Comparison of ENCODE assay signal across 8 mouse cellular contexts in the genomic region with DNA sequence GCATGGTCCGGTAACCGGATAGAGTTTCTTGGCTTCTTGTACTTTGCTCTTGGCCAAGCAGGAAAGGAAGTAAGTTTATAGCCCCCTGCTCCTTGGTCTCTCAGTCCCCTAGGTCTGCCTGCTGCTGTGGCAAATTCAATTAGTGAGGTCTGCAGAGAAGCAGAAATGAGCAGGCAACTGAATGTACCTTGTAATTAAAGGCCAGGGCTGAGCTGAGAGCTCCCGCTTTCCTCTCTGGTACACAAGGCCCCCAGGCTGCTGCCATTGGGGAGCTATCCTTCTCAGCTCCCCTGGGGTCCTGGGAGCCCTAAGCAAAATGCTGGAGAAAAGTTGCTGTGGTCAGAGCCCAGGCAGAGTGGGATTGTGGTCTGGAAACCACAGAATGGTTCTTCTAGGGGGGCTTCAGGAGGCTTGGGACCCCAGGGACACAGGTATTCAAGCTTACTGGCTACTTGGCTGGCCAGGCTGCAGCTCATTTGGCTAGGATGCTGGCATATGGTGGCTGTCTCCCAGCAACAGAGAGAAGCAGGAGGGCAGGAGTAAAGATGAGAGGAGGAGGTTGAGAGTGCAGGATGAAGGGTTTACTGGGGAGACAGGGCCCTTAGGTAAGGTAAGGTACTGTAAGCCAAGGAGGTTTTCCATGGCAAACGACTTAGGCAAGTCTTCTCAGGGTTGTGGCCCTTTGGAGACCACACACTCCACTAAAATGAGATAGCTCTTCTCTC. TPM values are rescaled to one million over a fixed set of nuclear protein-coding genes. Genes with fewer than 3 reads are reported as not detected.
DNase-seq lines count a peak whose midpoint lies in the region; ATAC-seq and TF ChIP-seq lines count a peak whose summit lies in the region.

No protein-coding gene starts in this region.

- no peaks in the 10 kb centered on the region for H3K36me3 ChIP-seq in heart, postnatal 0 days (replicated peaks; ENCODE audit: control insufficient read depth, insufficient read depth, low read length)
- no peaks in the 10 kb centered on the region for H3K36me3 ChIP-seq in small intestine, adult 2 months (ENCODE audit: control insufficient read depth, insufficient read depth, low read length)

- no peak for TF ChIP-seq CTCF in heart, postnatal 0 days (IDR thresholded peaks at IDR 0.05; ENCODE audit: low read depth)
- TF ChIP-seq CTCF in small intestine, adult 2 months (IDR thresholded peaks at IDR 0.05; ENCODE audit: extremely low read depth, insufficient read length, insufficient replicate concordance, low read depth, low read length): no peak

- TF ChIP-seq POLR2A in small intestine, adult 2 months (IDR thresholded peaks at IDR 0.05; ENCODE audit: low read depth, low read length): no peak

- peak overlapping the region; percentile 54 for H3K4me2 ChIP-seq in heart, postnatal 0 days (ENCODE audit: low read depth, low read length)

- WGBS in heart, postnatal 0 days: 56% methylated on average over 4 of the region's 4 CpGs
- 66% methylated on average over 4 of the region's 4 CpGs for WGBS in small intestine, adult 2 months

- H3K4me3 ChIP-seq in heart, postnatal 0 days (ENCODE audit: low read depth, low read length): peak overlapping the region; percentile 33
- peak overlapping the region; percentile 33; the same call in 1 of the 2 replicates for H3K4me3 ChIP-seq in small intestine, adult 2 months (ENCODE audit: low read depth, low read length)

- no peaks in the 10 kb centered on the region for H3K9me3 ChIP-seq in heart, postnatal 0 days (replicated peaks; ENCODE audit: control insufficient read depth, low read length)

- no peak for ATAC-seq in heart, postnatal 0 days (ENCODE audit: insufficient read depth, low read depth)

- intact Hi-C loops in left cerebral cortex, postnatal 4 days (cut with DNase I): no loop called here

- H3K4me1 ChIP-seq in heart, postnatal 0 days (ENCODE audit: control insufficient read depth, insufficient read depth): peaks cover 22% of the 10 kb centered on the region
- no peaks in the 10 kb centered on the region for H3K4me1 ChIP-seq in small intestine, adult 2 months (ENCODE audit: control insufficient read depth, insufficient read depth, insufficient read length, low read length)

- DNase-seq in embryo, embryonic 10.5 days (ENCODE audit: low spot score): peak; percentile 12
- no peak for DNase-seq in embryo, embryonic 10 days (ENCODE audit: low spot score)
- peak; percentile 48 for DNase-seq in left cerebral cortex, postnatal 4 days
- no peak for DNase-seq in left cerebral cortex, adult 11 months (ENCODE audit: low spot score)
- no peak for DNase-seq in heart, postnatal 0 days (ENCODE audit: low spot score)
- DNase-seq in layer of hippocampus, postnatal 25 days (ENCODE audit: extremely low spot score in 1 of 2, low spot score in 1 of 2): no peak
- no peak for DNase-seq in gastrocnemius, postnatal 25 days

- H3K27me3 ChIP-seq in heart, postnatal 0 days (ENCODE audit: control insufficient read depth, insufficient read depth, low read length): no peaks in the 10 kb centered on the region
- H3K27me3 ChIP-seq in small intestine, adult 2 months (ENCODE audit: control insufficient read depth, insufficient read depth, low read length): no peaks in the 10 kb centered on the region

- peak overlapping the region; percentile 77 for H3K27ac ChIP-seq in heart, postnatal 0 days (ENCODE audit: low read depth)
- H3K27ac ChIP-seq in small intestine, adult 2 months (ENCODE audit: insufficient read depth, low read depth, low read length): peak overlapping the region; percentile 15; the same call in 1 of the 2 replicates

- peak overlapping the region; percentile 41 for H3K9ac ChIP-seq in heart, postnatal 0 days (replicated peaks; ENCODE audit: low read depth, low read length)

- TF ChIP-seq EP300 in heart, postnatal 0 days (IDR thresholded peaks at IDR 0.05; ENCODE audit: low read depth): no peak

RNA-seq across cellular contexts. Expression of a gene that starts 0.9 kb away (rescaled TPM):
- 100 to 1,000 TPM; 125 to 135 TPM for total RNA-seq in left cerebral cortex, postnatal 4 days (2021)
- total RNA-seq in heart, postnatal 0 days (2014; rRNA removed; ENCODE audit: low replicate concordance): 57.7 and 61.1 TPM in 2 replicates
- polyA plus RNA-seq in heart, postnatal 0 days (2015; fragmentation: Nextera tagmentation; extraction: Ambion mirVana): 23.8 and 23.9 TPM in 2 replicates
- 66.2 and 140 TPM in 2 replicates for polyA plus RNA-seq in small intestine, adult 2 months (2012; rRNA removed)
- total RNA-seq in layer of hippocampus, postnatal 25 days (2021): 100 to 1,000 TPM; 103 to 118 TPM
- 10 to 100 TPM; 40.1 to 40.7 TPM for total RNA-seq in gastrocnemius, postnatal 25 days (2021)

Comparison
In these comparisons a context has a peak if more than half of its experiments do, and no peak if none do; other contexts are left out.
1. DNase-seq: peak in embryo, embryonic 10.5 days (single experiment) and left cerebral cortex, postnatal 4 days (single experiment); none in embryo, embryonic 10 days (single experiment), left cerebral cortex, adult 11 months (single experiment), heart, postnatal 0 days (single experiment), layer of hippocampus, postnatal 25 days (0 of 2) and gastrocnemius, postnatal 25 days (single experiment).